Mouse (Mus musculus) inflammation-experienced regulatory T-cells (primary cell): Measurements from ENCODE around the gene Nadk2. TPM values are rescaled to one million over a fixed set of nuclear protein-coding genes. Genes with fewer than 3 reads are reported as not detected.

ENCODE experiments used
- polyA plus RNA-seq, 2 experiments: library from polyadenylated mRNA; unstranded; fragments of 100-300 nt; shearing (Covaris generic); gene quantifications; one replicate each; pipeline ENCODE4 v1.2.1; 2017

The Nadk2 gene
- polyA plus RNA-seq: 10 to 100 TPM; 15.4 to 17.9 TPM

DNA sequence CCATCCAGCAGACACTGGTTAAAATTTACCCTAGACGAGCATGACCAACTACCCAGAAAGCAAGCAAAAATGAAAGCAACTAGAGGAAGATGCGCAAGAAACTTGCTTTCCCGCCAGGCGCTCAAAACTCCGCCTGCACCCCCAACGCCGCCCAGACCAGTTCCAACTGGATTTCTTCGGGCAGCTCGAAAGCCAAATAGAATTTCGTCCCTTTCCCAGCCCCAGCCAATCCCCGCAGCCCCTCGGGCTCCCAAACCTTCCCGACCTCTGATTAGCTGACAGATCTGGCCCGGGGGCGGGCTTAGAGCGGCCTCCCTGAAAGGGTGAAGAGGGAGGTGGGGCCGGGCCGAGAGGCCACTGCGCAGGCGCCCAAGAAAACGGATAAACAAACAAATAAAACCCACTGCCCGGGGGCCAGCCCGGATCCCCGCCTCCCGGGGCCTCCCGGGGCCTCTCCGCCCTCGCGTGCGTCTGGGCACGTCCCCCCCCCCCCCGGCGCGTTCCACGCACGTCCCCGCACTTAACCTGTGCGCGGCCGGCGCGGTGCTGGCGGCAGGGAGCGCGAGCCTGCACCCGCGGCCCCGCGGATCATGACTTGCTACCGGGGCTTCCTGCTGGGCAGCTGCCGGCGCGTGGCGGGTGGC is at the start of gene Nadk2:
Nadk2 (plus strand) TSS at position 349 of the 644 bp plus-strand sequence.

DNA sequence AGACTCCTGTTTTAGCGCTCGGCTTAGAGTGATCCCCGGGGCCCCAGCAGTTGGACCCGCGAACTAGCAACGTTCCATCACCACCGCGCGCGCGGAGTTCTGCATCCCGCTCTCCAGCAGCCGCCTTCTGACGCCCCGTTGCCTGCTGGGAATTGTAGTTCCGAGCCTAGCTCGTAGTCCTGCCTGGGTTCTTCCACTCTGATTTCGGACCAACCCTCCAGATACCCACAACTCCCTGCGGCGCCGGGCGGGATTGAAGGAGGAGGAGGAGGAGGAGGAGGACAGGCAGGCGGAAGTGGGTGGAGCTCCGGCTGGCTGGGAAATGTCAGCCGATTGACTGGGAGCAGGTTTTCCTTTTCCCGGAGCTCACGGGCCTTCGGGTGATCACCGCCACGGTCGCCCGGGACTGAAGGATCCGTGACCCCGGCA is 69.2 kb downstream of the Nadk2 start, which contains the start of gene Lmbrd2:
Lmbrd2 (plus strand) TSS at position 299 of the 429 bp plus-strand sequence.

GRCm38 (mm10) chr15:9155325-9155724 is 84.3 kb downstream of the Nadk2 start, which contains the start of gene Skp2:
Gene Skp2, minus strand, starts transcription at chr15:9155425.

Other genes with a start within 250 kb of the Nadk2 start
- 1 to 10 TPM in 1 of 2 experiments, under 1 TPM in 1; 0.11 to 1.3 TPM for gene Ranbp3l, start 103.3 kb upstream of the Nadk2 start, polyA plus RNA-seq
- 1 to 10 TPM; 1.1 to 1.7 TPM for gene Lmbrd2, start 69.3 kb downstream of the Nadk2 start, polyA plus RNA-seq
- gene Skp2, start 84.2 kb downstream of the Nadk2 start, polyA plus RNA-seq: 1 to 10 TPM; 5.3 to 7.0 TPM
- under 1 TPM in 1 of 2 experiments, not detected in 1; 0.12 TPM for gene Ugt3a1, start 205.6 kb downstream of the Nadk2 start, polyA plus RNA-seq